Mouse (Mus musculus) megakaryocyte, embryonic 14.5 days (primary cell): ENCODE measurements around the gene Ift172.

Experiments
- FLI1 ChIP-seq: IDR thresholded peaks from 2 replicates; pipeline ENCODE4 v1.6.1; 2012; ENCODE audit warnings: low read length, inconsistent platforms, mixed read lengths
- GATA1 ChIP-seq: IDR thresholded peaks from 3 replicates; pipeline ENCODE4 v1.6.1; 2012; ENCODE audit warnings: mixed read lengths, low read length, inconsistent platforms, borderline replicate concordance

GRCm38 (mm10) chr5:31295606-31296141, 4.8 kb upstream of the Ift172 start, which contains the start of gene Fndc4:
- TF ChIP-seq GATA1 (no peak), FLI1 (no peak)
